Mouse (Mus musculus) forebrain, embryonic 16.5 days (tissue): ENCODE measurements at regions not wholly inside any gene's neighbourhood (a gene's known extent, or its start where the extent isn't known, plus 50 kb on each side); places are given as distances from the start of the nearest gene placed in this dataset.

Experiments
- ATAC-seq: fragments of 200-750 bp; cut with Nextera tagmentation; 2 replicates; pipeline ENCODE4 v1.8.0; 2017; ENCODE audit warnings: mild to moderate bottlenecking, moderate library complexity
- H3K27ac ChIP-seq: fragments of 300-500 bp; sonication (generic); 2 replicates; pipeline ENCODE4 v1.5.1; 2014; ENCODE audit warnings: low read length, control low read depth
- H3K27me3 ChIP-seq: fragments of 300-500 bp; sonication (generic); replicated peaks from 2 replicates; pipeline ENCODE4 v1.6.1; 2014; ENCODE audit warnings: low read length; ENCODE audit not compliant: control insufficient read depth, insufficient read depth
- H3K36me3 ChIP-seq: fragments of 300-500 bp; sonication (generic); 2 replicates; pipeline ENCODE4 v1.6.1; 2014; ENCODE audit not compliant: control insufficient read depth, insufficient read depth
- H3K4me1 ChIP-seq: fragments of 300-500 bp; sonication (generic); replicated peaks from 2 replicates; pipeline ENCODE4 v1.6.1; 2014; ENCODE audit warnings: low read length; ENCODE audit not compliant: control insufficient read depth, insufficient read depth
- H3K4me2 ChIP-seq: fragments of 300-500 bp; sonication (generic); 2 replicates; pipeline ENCODE4 v1.6.1; 2014; ENCODE audit warnings: mild to moderate bottlenecking, low read length, control low read depth
- H3K4me3 ChIP-seq: fragments of 300-500 bp; sonication (generic); replicated peaks from 2 replicates; pipeline ENCODE4 v1.5.1; 2014; ENCODE audit warnings: mild to moderate bottlenecking, low read length, control low read depth
- H3K9ac ChIP-seq: fragments of 300-500 bp; sonication (generic); replicated peaks from 2 replicates; pipeline ENCODE4 v1.6.1; 2014; ENCODE audit warnings: low read depth, low read length, control low read depth
- H3K9me3 ChIP-seq: fragments of 300-500 bp; sonication (generic); 2 replicates; pipeline ENCODE4 v1.6.1; 2016; ENCODE audit warnings: low read length; ENCODE audit not compliant: control insufficient read depth
- WGBS: fragments of 180-500 bp; shearing (Covaris S2); extraction: QIAGEN DNeasy Blood & Tissue Kit; methylation state at CpG from one replicate; pipeline ENCODE4 v1.1.7; 2014; 5-methylcytosine and 5-hydroxymethylcytosine counted together

DNA sequence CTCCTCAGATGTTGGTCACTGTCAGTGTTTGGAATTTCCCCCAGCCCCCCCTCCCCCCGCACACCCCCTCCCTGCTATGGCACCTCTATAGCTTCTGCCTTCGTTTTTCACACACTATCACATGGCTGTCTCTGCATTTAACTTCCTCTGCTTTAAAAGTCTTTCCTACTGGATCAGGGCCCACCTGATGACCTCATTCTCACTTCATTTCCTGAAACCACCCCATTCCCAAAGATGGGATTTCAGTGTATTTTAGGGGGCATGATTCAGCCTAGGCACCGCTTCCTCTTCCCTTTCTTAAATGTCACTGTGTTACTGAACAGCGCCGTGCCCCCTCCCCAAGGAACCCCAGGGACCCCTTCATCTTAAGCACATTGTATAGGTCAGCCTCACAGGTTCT, 103.7 kb downstream of the Ndufa10 start:
- Histone ChIP-seq H3K27ac (no peak overlapping the region), H3K36me3 (no peaks in the 10 kb centered on the region), H3K27me3 (no peaks in the 10 kb centered on the region), H3K9me3 (no peaks in the 10 kb centered on the region), H3K4me3 (no peak overlapping the region), H3K9ac (no peak overlapping the region), H3K4me1 (peaks cover 18% of the 10 kb centered on the region), H3K4me2 (no peak overlapping the region)
- no peak for ATAC-seq
- whole genome bisulfite sequencing, result 87% methylated on average over 5 of the region's 5 CpGs

DNA sequence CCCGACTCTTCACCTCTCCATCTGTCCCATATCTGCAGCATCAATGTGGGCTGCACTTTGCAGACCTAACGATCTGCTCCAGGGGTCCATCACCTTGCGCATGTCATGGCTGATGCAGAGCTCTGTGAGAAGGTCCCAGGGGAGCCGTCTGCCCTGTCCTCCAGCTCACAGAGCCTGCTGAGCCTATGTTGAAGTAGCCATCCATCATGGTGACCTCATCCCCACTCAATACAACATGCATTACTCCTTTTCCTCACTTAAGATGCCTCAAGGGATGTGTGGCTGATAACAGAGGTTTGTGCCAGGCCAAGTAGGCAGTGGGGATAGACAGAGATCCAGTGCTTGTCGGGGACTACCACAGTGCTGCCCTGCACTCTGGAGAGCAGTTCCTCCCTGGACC, 107.4 kb downstream of the Ndufa10 start:
- no peaks in the 10 kb centered on the region for H3K36me3 ChIP-seq
- peaks cover 4% of the 10 kb centered on the region for H3K4me1 ChIP-seq
- 82% methylated on average over 5 of the region's 5 CpGs for WGBS
- no peak overlapping the region for H3K27ac ChIP-seq
- no peaks in the 10 kb centered on the region for H3K9me3 ChIP-seq
- no peaks in the 10 kb centered on the region for H3K27me3 ChIP-seq
- no peak overlapping the region for H3K4me2 ChIP-seq
- no peak overlapping the region for H3K4me3 ChIP-seq
- H3K9ac ChIP-seq, result no peak overlapping the region
- ATAC-seq, result no peak

DNA sequence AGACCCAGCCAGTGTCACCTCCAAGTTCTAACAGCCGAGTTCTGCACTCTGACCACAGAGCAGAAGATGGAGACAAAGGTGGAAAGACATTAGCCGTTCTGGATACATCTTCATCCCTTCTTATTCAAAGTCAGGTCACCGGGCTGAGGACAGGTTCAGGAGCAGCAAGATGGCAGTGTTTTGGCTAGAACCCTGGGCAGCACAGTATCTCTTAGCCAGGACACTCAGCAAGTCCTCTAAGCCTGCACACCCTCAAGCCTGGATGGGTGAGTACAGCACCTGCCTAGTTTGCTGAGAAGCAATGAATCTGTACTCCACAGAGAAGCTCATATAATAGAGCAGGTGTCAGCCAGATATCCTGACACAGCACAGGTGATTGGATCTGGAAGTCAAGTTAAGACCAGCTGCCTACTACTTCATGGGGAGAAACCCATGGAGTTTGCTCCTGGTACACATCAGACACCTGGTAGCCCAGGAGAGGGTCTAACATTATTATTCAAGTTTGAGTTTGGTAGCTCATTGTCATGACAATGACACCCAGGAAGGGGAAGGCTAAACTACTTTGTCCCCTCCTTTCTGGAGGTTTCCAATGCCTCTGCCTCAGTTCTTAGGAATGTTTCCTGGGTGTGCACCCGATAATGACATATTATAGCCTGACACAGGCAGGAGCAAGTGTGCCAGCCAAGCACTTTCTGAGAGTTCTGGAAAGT, 108.1 kb downstream of the Ndufa10 start:
- Histone ChIP-seq H3K27ac (no peak overlapping the region), H3K9me3 (no peaks in the 10 kb centered on the region), H3K4me3 (no peak overlapping the region), H3K36me3 (no peaks in the 10 kb centered on the region), H3K9ac (no peak overlapping the region), H3K4me2 (no peak overlapping the region), H3K4me1 (no peaks in the 10 kb centered on the region), H3K27me3 (no peaks in the 10 kb centered on the region)
- no peak for ATAC-seq
- WGBS, result 83% methylated on average over 4 of the region's 4 CpGs

DNA sequence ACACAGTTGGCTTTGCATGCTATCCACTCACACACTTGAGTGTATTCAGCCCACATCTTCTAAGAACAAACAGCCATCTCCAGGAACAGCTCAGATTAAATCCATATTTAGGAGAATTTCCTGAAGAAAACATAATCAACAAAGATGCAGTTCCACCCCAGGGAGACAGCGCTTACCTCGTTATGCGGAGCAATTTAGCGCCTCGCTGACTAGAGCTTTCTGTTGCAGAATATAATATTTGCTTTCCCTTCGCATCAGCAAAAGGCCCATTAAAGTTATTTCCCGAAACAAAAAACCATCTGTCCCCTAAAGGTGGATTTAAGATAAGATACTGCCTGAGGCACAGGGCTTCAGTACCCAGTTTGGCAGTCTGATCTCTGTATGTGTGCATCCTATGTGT, 112.0 kb downstream of the Ndufa10 start:
- H3K4me1 ChIP-seq, result no peaks in the 10 kb centered on the region
- no peaks in the 10 kb centered on the region for H3K9me3 ChIP-seq
- no peak overlapping the region for H3K9ac ChIP-seq
- no peaks in the 10 kb centered on the region for H3K27me3 ChIP-seq
- no peaks in the 10 kb centered on the region for H3K36me3 ChIP-seq
- 52% methylated on average over 7 of the region's 7 CpGs for WGBS
- H3K4me3 ChIP-seq, result no peak overlapping the region
- no peak overlapping the region for H3K4me2 ChIP-seq
- ATAC-seq, result 0 out of 2 replicates have a peak, but pooled peaks have one; percentile 33
- H3K27ac ChIP-seq, result peak overlapping the region; percentile 20

DNA sequence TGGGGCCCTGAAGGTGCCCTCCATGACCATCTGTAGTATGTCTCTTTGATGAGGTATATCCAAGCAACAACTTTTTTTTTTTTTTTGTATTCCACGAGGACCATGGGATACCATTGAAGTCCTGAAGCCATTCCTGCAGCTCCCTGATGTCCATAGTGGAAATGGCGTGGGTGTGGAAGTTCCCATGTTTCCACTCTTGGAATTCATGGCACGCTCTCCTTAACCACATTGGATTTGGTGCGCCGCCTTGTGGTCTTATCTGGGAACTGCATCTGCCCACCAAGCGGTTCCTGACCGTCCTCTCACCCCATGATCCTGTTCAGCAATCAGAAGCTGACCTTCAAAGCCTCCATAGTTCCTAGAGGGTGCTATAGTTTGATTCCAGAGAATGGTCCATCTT, 113.4 kb downstream of the Ndufa10 start:
- no peak overlapping the region for H3K9ac ChIP-seq
- 10% methylated on average over 7 of the region's 7 CpGs for WGBS

DNA sequence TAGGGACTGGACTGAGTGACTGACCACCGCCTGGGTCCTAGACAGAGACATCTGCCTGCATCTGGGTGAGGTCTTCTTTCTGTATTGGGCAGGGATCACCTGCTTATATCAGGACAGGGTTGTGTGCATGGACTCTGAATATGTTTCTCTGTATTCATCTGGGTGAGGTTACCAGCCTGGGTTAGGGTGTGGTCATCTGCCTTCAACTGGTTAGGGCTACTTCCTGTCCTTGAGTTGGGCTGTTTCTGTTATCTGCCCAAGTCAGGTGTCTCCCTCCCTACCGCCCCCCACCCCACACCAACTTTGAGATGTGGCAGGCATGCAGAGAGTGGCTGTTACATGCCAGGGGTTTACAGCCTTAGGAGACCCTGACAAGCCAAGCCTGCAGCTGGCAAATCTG, 114.2 kb downstream of the Ndufa10 start:
- H3K4me2 ChIP-seq, result no peak overlapping the region
- H3K9ac ChIP-seq, result no peak overlapping the region
- no peak overlapping the region for H3K4me3 ChIP-seq
- no peaks in the 10 kb centered on the region for H3K4me1 ChIP-seq
- WGBS, result 91% methylated on average over 2 of the region's 2 CpGs
- no peaks in the 10 kb centered on the region for H3K9me3 ChIP-seq
- H3K36me3 ChIP-seq, result no peaks in the 10 kb centered on the region
- H3K27me3 ChIP-seq, result no peaks in the 10 kb centered on the region
- no peak for ATAC-seq
- no peak overlapping the region for H3K27ac ChIP-seq

More for the DNA sequence above, 113.4 kb downstream of the Ndufa10 start:
- no peak overlapping the region for H3K4me2 ChIP-seq
- no peaks in the 10 kb centered on the region for H3K4me1 ChIP-seq
- H3K4me3 ChIP-seq, result no peak overlapping the region
- H3K9me3 ChIP-seq, result no peaks in the 10 kb centered on the region
- no peaks in the 10 kb centered on the region for H3K36me3 ChIP-seq
- H3K27me3 ChIP-seq, result no peaks in the 10 kb centered on the region
- no peak for ATAC-seq
- H3K27ac ChIP-seq, result no peak overlapping the region

DNA sequence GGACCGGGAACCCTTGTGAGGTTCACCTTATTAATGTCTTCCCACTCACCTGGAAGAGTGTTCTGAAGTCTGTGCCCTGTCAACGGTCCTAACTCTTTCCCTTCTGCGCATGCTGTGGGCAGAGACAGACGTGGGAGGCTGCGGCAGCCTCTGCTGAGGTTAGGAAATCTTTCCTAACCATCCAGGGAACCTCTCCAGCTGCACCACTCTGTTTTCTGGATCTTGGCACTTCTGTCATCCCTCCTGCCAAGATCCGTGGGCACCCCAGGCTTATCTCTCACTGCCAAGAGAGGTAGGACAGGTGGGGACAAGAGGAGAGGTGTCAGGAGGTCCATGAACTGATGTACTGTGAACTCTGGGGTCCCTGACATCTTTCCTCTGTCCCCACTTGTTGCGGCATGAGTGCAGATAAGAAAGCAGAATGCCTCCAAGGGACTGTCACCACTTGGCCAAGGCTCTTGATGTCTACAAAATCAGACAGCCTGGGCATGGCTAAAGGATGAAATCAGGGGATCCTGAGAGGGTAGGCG, 114.8 kb downstream of the Ndufa10 start:
- Histone ChIP-seq H3K9ac (no peak overlapping the region), H3K4me2 (no peak overlapping the region), H3K36me3 (no peaks in the 10 kb centered on the region), H3K27ac (no peak overlapping the region), H3K4me1 (no peaks in the 10 kb centered on the region), H3K9me3 (no peaks in the 10 kb centered on the region), H3K27me3 (no peaks in the 10 kb centered on the region), H3K4me3 (no peak overlapping the region)
- no peak for ATAC-seq
- 92% methylated on average over 8 of the region's 8 CpGs for WGBS

DNA sequence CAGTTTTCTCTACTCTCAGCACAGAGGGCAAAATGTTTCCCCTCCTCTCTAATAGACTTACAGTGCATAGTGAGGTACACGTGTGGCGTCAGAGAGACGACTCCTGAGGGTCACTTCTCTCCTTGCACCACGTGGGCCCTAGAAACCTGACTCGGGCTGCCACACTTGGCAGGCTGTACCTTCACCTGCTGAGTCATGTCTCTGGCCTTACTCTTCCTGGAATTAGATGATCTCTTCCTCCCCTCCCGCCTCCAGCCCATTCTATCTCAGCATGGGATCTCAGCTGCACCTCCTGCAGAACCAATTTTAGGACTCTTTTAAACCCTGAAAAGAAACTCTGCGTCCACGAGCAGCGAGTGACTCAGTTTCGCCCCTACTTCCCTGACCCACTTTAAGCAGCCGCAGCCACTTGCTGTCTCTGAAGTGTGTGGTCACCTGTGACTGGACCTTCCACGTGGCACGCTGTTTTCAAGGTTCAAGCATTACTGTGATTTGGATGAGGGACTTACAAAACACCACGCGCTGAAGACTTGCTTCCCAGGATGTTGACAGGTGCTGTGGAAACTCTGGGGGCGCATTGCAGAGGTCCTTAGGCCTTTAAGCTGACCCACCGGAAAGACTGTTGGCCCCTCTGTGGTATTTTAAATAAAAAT, 125.2 kb downstream of the Ndufa10 start:
- Histone ChIP-seq H3K9me3 (no peaks in the 10 kb centered on the region; the same call in 1 of the 2 replicates), H3K9ac (no peak overlapping the region), H3K4me2 (no peak overlapping the region), H3K4me3 (no peak overlapping the region), H3K4me1 (no peaks in the 10 kb centered on the region), H3K27me3 (no peaks in the 10 kb centered on the region), H3K36me3 (no peaks in the 10 kb centered on the region), H3K27ac (no peak overlapping the region)
- 54% methylated on average over 17 of the region's 17 CpGs for WGBS
- ATAC-seq, result no peak

DNA sequence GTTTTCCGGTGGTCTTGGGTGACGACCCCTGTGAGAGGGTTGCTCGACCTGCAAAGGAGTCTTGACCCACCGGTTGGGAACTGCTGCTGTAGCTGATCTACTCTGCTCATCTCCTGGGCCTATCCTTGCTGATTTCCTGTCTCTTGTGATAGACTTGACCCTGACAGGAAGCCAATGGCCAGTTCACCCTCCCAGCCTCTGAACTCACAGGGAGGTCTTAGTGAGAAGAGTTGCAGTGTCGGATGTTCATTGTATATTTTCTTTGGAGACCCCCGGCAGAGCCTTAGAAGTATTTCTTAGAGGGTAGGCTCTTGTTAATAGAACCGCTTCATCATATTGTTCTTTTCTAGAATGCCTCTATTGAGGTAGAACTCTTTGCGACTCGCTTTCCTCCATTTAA, 126.0 kb downstream of the Ndufa10 start:
- Histone ChIP-seq H3K27me3 (no peaks in the 10 kb centered on the region), H3K9me3 (no peaks in the 10 kb centered on the region; the same call in 1 of the 2 replicates), H3K27ac (no peak overlapping the region), H3K4me1 (no peaks in the 10 kb centered on the region), H3K36me3 (no peaks in the 10 kb centered on the region), H3K4me2 (no peak overlapping the region), H3K4me3 (no peak overlapping the region), H3K9ac (no peak overlapping the region)
- WGBS, result 78% methylated on average over 9 of the region's 9 CpGs
- ATAC-seq, result no peak
